Mouse (Mus musculus): ENCODE data around the gene Tent5b.

DNA sequence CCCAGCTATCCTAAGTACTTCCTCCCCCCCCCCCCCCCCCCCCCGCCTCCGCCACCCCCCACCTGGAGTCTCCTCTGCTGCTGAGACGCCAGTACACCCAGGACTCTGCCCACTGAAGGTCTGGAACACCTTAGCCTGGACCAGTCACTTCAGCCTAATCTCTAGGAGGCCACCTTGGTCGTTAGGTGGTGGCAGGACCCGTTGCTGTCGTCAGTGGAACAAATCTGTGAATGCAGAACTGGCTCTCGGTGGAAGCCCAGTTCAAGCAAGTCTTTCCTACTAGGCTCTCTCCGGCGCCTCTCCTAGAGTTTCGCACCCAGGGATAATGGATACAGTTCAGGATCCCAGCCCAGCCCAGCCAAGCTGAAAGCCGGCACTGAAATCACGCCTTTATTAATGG is 14.0 kb downstream of the Tent5b start:
- TF ChIP-seq GATA2 (IDR thresholded peaks at IDR 0.05; ENCODE audit: borderline replicate concordance, low read depth, low read length) (no peak), CTCF (IDR thresholded peaks at IDR 0.05; ENCODE audit: low read depth, low read length) (no peak), GATA1 (IDR thresholded peaks at IDR 0.05; ENCODE audit: borderline replicate concordance, low read length) (no peak)
